ENCODE assay signal across 8 mouse cellular contexts in genomic region chr4:152010091-152010706, GRCm38 (mm10). TPM values are rescaled to one million over a fixed set of nuclear protein-coding genes. Genes with fewer than 3 reads are reported as not detected.
DNase-seq lines count a peak whose midpoint lies in the region; ATAC-seq lines count a peak whose summit lies in the region.

No protein-coding gene starts in this region.

- peak; percentile 28 for ATAC-seq in stomach, embryonic 15.5 days (ENCODE audit: insufficient read depth, low FRiP score, low read depth)

- peak overlapping the region; percentile 62 for H3K9ac ChIP-seq in stomach, embryonic 15.5 days

- 3% methylated on average over 10 of the region's 10 CpGs for WGBS in stomach, embryonic 15.5 days

- peak; percentile 32 for DNase-seq in thymus, postnatal 0 days (ENCODE audit: low spot score)
- DNase-seq in thymus, postnatal 36 days = no peak
- peak; percentile 69 for DNase-seq in c-Kit-positive CD71-positive TER-119-positive erythroid progenitor cells, embryonic 14.5 days (ENCODE audit: low spot score)
- DNase-seq in heart, adult 8-10 months (ENCODE audit: low spot score) = peak; percentile 63
- peak; percentile 70 for DNase-seq in kidney, adult 9 months
- peak; percentile 77 for DNase-seq in lung, postnatal 25 days (ENCODE audit: low spot score)
- no peak for DNase-seq in left cerebral cortex, adult 9 months (ENCODE audit: low spot score in 2 of 2)

- H3K9me3 ChIP-seq in stomach, embryonic 15.5 days = no peaks in the 10 kb centered on the region

- peaks cover 41% of the 10 kb centered on the region for H3K4me1 ChIP-seq in stomach, embryonic 15.5 days

- H3K27me3 ChIP-seq in stomach, embryonic 15.5 days (replicated peaks) = no peaks in the 10 kb centered on the region

- peak overlapping the region; percentile 94 for H3K27ac ChIP-seq in stomach, embryonic 15.5 days

- H3K36me3 ChIP-seq in stomach, embryonic 15.5 days = peaks cover 29% of the 10 kb centered on the region

- H3K4me3 ChIP-seq in stomach, embryonic 15.5 days (replicated peaks) = peak overlapping the region; percentile 87

- peak overlapping the region; percentile 93 for H3K4me2 ChIP-seq in stomach, embryonic 15.5 days

RNA-seq across cellular contexts. Expression of gene Klhl21, which starts 1.6 kb away (rescaled TPM):
- polyA plus RNA-seq in thymus, postnatal 0 days (2015; fragmentation: Nextera tagmentation; extraction: Ambion mirVana) = 8.9 and 10.2 TPM in 2 replicates
- 100 to 1,000 TPM in 1 of 4 experiments, 10 to 100 TPM in 3; 87.7 to 109 (median 93.7) TPM for total RNA-seq in heart, adult 8-10 months (2022)
- polyA plus RNA-seq in stomach, embryonic 15.5 days (2015; fragmentation: Nextera tagmentation; extraction: Ambion mirVana) = 13.5 and 14.0 TPM in 2 replicates

RNA-seq across cellular contexts. Expression of gene Phf13, which starts 14.1 kb away (rescaled TPM):
- 10.0 and 11.3 TPM in 2 replicates for polyA plus RNA-seq in thymus, postnatal 0 days (2015; fragmentation: Nextera tagmentation; extraction: Ambion mirVana)
- 1 to 10 TPM; 4.6 to 5.7 (median 5.1) TPM for total RNA-seq in heart, adult 8-10 months (2022)
- polyA plus RNA-seq in stomach, embryonic 15.5 days (2015; fragmentation: Nextera tagmentation; extraction: Ambion mirVana) = 22.1 and 23.4 TPM in 2 replicates

RNA-seq across cellular contexts. Expression of gene Zbtb48, which starts 17.3 kb away (rescaled TPM):
- 18.4 and 18.9 TPM in 2 replicates for polyA plus RNA-seq in thymus, postnatal 0 days (2015; fragmentation: Nextera tagmentation; extraction: Ambion mirVana)
- total RNA-seq in heart, adult 8-10 months (2022) = 1 to 10 TPM; 3.8 to 5.7 (median 5.0) TPM
- polyA plus RNA-seq in stomach, embryonic 15.5 days (2015; fragmentation: Nextera tagmentation; extraction: Ambion mirVana) = 16.8 and 17.6 TPM in 2 replicates

RNA-seq across cellular contexts. Expression of gene Thap3, which starts 21.4 kb away (rescaled TPM):
- polyA plus RNA-seq in thymus, postnatal 0 days (2015; fragmentation: Nextera tagmentation; extraction: Ambion mirVana) = 30.7 and 41.4 TPM in 2 replicates
- total RNA-seq in heart, adult 8-10 months (2022) = 10 to 100 TPM; 12.4 to 15.8 (median 13.6) TPM
- 39.4 and 39.7 TPM in 2 replicates for polyA plus RNA-seq in stomach, embryonic 15.5 days (2015; fragmentation: Nextera tagmentation; extraction: Ambion mirVana)

RNA-seq across cellular contexts. Expression of gene Tas1r1, which starts 28.2 kb away (rescaled TPM):
- 0.32 and 0.59 TPM in 2 replicates for polyA plus RNA-seq in thymus, postnatal 0 days (2015; fragmentation: Nextera tagmentation; extraction: Ambion mirVana)
- total RNA-seq in heart, adult 8-10 months (2022) = not detected
- 0.28 and 0.31 TPM in 2 replicates for polyA plus RNA-seq in stomach, embryonic 15.5 days (2015; fragmentation: Nextera tagmentation; extraction: Ambion mirVana)

Comparison
In these comparisons a context has a peak if more than half of its experiments do, and no peak if none do; other contexts are left out.
1. DNase-seq: peak in thymus, postnatal 0 days (single experiment), c-Kit-positive CD71-positive TER-119-positive erythroid progenitor cells, embryonic 14.5 days (single experiment), heart, adult 8-10 months (single experiment), kidney, adult 9 months (single experiment) and lung, postnatal 25 days (single experiment); none in thymus, postnatal 36 days (0 of 2) and left cerebral cortex, adult 9 months (0 of 2).